ENCODE assay signal across 8 mouse cellular contexts in the genomic region with DNA sequence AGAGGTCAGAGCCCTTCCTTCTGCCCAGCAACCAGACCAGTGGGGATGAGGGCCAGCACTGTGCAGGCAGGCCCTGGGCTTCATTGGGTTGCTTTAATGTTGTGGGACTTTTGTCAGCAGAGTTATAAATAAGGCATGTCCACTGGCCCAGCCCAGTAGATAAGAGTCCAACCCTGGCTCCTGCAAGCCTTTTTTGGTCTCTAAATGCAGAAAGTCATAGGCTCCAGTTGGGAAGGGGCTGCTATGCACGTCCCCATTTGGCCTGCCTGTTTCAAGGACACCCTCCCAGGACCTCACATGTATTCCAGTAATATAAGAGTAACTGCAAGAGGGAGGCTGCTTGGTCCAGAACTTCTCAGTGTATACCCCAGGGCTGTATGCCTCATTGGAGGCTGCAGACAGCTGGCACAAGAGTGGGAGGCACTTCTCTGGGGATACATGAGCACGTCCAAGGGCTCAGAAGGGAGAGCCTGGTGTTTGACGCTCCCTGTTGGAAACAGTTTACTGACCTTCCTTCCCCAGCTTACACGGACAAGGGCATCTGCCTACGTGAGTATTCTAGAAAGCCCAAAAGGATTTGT. TPM values are rescaled to one million over a fixed set of nuclear protein-coding genes. Genes with fewer than 3 reads are reported as not detected.
DNase-seq lines count a peak whose midpoint lies in the region; ATAC-seq lines count a peak whose summit lies in the region.

A gene (minus strand): TSS at position 324 of the 581 bp plus-strand sequence.

- no peak within 1 kb of the TSS for H3K9ac ChIP-seq in forebrain, embryonic 15.5 days (replicated peaks)
- H3K9ac ChIP-seq in forebrain, embryonic 13.5 days, result no peak within 1 kb of the TSS

- no peak within 1 kb of the TSS for H3K4me3 ChIP-seq in forebrain, embryonic 15.5 days
- no peak within 1 kb of the TSS for H3K4me3 ChIP-seq in forebrain, embryonic 13.5 days

- intact Hi-C loops in gastrocnemius, postnatal 14 days (cut with DNase I; ENCODE audit: low total_unique reads), result no loop called here

- H3K27me3 ChIP-seq in forebrain, embryonic 15.5 days, result no peaks in the 10 kb centered on the region
- no peaks in the 10 kb centered on the region for H3K27me3 ChIP-seq in forebrain, embryonic 13.5 days

- H3K9me3 ChIP-seq in forebrain, embryonic 15.5 days, result no peaks in the 10 kb centered on the region
- no peaks in the 10 kb centered on the region for H3K9me3 ChIP-seq in forebrain, embryonic 13.5 days (replicated peaks)

- no peak for DNase-seq in urinary bladder, adult 2 months (ENCODE audit: low spot score)
- DNase-seq in urinary bladder, adult 18-20 months (ENCODE audit: low spot score in 2 of 2), result no peak
- DNase-seq in layer of hippocampus, postnatal 10 days (ENCODE audit: low spot score in 2 of 2), result no peak
- no peak for DNase-seq in gastrocnemius, postnatal 14 days
- DNase-seq in c-Kit-positive CD71-positive TER-119-positive erythroid progenitor cells, embryonic 14.5 days (ENCODE audit: low spot score), result no peak

- WGBS in forebrain, embryonic 15.5 days, result 86% methylated on average over 5 of the region's 5 CpGs
- 75% methylated on average over 5 of the region's 5 CpGs for WGBS in forebrain, embryonic 13.5 days

- no peak within 1 kb of the TSS for H3K27ac ChIP-seq in forebrain, embryonic 15.5 days (replicated peaks)
- no peak within 1 kb of the TSS for H3K27ac ChIP-seq in forebrain, embryonic 13.5 days

- H3K4me2 ChIP-seq in forebrain, embryonic 15.5 days (replicated peaks), result no peak within 1 kb of the TSS
- H3K4me2 ChIP-seq in forebrain, embryonic 13.5 days, result no peak within 1 kb of the TSS

- ATAC-seq in forebrain, embryonic 15.5 days (replicated peaks), result no peak
- no peak for ATAC-seq in forebrain, embryonic 13.5 days
- no peak; the same call in 1 of the 2 replicates for ATAC-seq in cerebellum, adult (ENCODE audit: insufficient number of reproducible peaks, low FRiP score, low TSS enrichment)

- H3K4me1 ChIP-seq in forebrain, embryonic 15.5 days, result no peaks in the 10 kb centered on the region
- no peaks in the 10 kb centered on the region for H3K4me1 ChIP-seq in forebrain, embryonic 13.5 days

- H3K36me3 ChIP-seq in forebrain, embryonic 15.5 days, result no peaks in the 10 kb centered on the region
- H3K36me3 ChIP-seq in forebrain, embryonic 13.5 days (ENCODE audit: poor library complexity, severe bottlenecking), result no peaks in the 10 kb centered on the region

RNA-seq across cellular contexts. Expression of the gene that starts here (rescaled TPM):
- 11.3 and 14.7 TPM in 2 replicates for polyA plus RNA-seq in forebrain, embryonic 15.5 days (2015; fragmentation: Nextera tagmentation; extraction: Ambion mirVana)
- polyA plus RNA-seq in forebrain, embryonic 13.5 days (2015; fragmentation: Nextera tagmentation; extraction: Ambion mirVana), result 4.8 and 6.2 TPM in 2 replicates
- 96.7 and 120 TPM in 2 replicates for polyA plus RNA-seq in urinary bladder, adult 2 months (2012; rRNA removed)
- total RNA-seq in layer of hippocampus, postnatal 10 days (2021), result 10 to 100 TPM; 35.8 to 39.3 TPM
- total RNA-seq in gastrocnemius, postnatal 14 days (2021), result 10 to 100 TPM in 1 of 2 experiments, 1 to 10 TPM in 1; 6.5 to 11.0 TPM
